Mouse (Mus musculus) G1E (cell line): ENCODE measurements around the gene Galnt14. TPM values are rescaled to one million over a fixed set of nuclear protein-coding genes. Genes with fewer than 3 reads are reported as not detected.

Experiments used
- ATAC-seq: 2 replicates; pipeline ENCODE4 v1.8.0; 2016; ENCODE audit warnings: mild to moderate bottlenecking; ENCODE audit not compliant: insufficient number of reproducible peaks, poor library complexity, low FRiP score, severe bottlenecking; ENCODE audit errors: extremely low read depth
- DNase-seq: peaks from one replicate; pipeline ENCODE4 v3.0.0; 2012; ENCODE audit warnings: low spot score
- H3K27me3 ChIP-seq: 2 replicates; pipeline ENCODE4 v1.6.1; 2012; ENCODE audit warnings: mild to moderate bottlenecking, low read length, inconsistent platforms; ENCODE audit not compliant: insufficient read depth
- H3K36me3 ChIP-seq: replicated peaks from 2 replicates; pipeline ENCODE3; 2012; ENCODE audit warnings: mild to moderate bottlenecking, inconsistent platforms
- H3K4me1 ChIP-seq: 2 replicates; pipeline ENCODE4 v1.6.1; 2012; ENCODE audit warnings: low read depth, low read length, inconsistent platforms, mixed read lengths; ENCODE audit not compliant: insufficient read depth
- H3K4me3 ChIP-seq: 2 replicates; pipeline ENCODE4 v1.5.1; 2012; ENCODE audit warnings: low read depth, mild to moderate bottlenecking, inconsistent platforms, low read length, moderate library complexity, mixed read lengths
- H3K9me3 ChIP-seq: replicated peaks from 2 replicates; pipeline ENCODE4 v1.6.1; 2012; ENCODE audit warnings: inconsistent platforms
- CTCF ChIP-seq: IDR thresholded peaks from 2 replicates; pipeline ENCODE4 v1.5.1; 2012; ENCODE audit warnings: low read depth, low read length, inconsistent platforms, mixed read lengths
- GATA1 ChIP-seq: IDR thresholded peaks from 2 replicates; pipeline ENCODE4 v1.6.1; 2012; ENCODE audit warnings: borderline replicate concordance, low read length, inconsistent platforms, mixed read lengths
- GATA2 ChIP-seq: IDR thresholded peaks from 2 replicates; pipeline ENCODE4 v1.6.1; 2012; ENCODE audit warnings: low read depth, low read length, inconsistent platforms, borderline replicate concordance
- POLR2AphosphoS5 ChIP-seq: IDR thresholded peaks from 2 replicates; pipeline ENCODE4 v1.6.1; 2012; ENCODE audit warnings: low read depth, low read length, inconsistent platforms; ENCODE audit not compliant: insufficient replicate concordance
- TAL1 ChIP-seq: conservative IDR thresholded peaks from 2 replicates; pipeline ENCODE4 v1.6.1; 2012; ENCODE audit warnings: low read depth, low read length, inconsistent platforms, mixed read lengths
- polyA plus RNA-seq: library from polyadenylated mRNA; stranded (reverse); fragments of >175 nt; gene quantifications from 2 replicates; pipeline ENCODE4 v1.2.3, GENCODE M21; 2012
- total RNA-seq, 2 experiments: library from RNA; stranded (forward) in 1 of 2; stranded (reverse) in 1 of 2; fragments of 200-1000 nt in 1 of 2; fragments of >200 nt in 1 of 2; fragmentation: Nextera tagmentation in 1 of 2; gene quantifications; 2 replicates each; pipeline ENCODE4 v1.2.3; 2014 to 2017

Galnt14 gene
- total and polyA plus RNA-seq, 3 experiments: 0.05 TPM; not detected in 2

DNA sequence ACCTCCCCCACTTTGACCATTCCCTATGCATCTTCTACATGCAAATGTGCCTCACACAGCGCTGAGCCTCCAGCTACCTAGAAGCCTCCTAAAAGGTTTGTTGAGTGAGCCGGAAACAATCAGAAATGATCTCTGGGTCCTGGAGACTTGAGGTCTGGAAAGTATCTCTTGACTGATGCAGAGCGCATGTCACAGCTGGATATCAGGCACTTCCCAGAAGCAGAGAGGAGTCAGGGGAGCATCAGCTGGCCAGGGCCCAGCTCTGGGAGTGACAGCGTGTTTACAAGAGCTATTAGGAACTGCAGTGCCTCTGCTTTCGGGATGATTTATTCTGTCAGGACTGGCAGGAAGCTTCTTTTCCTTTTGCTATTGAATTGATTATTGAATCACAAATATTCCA lies 56.0 kb downstream of the Galnt14 start:
- no peaks in the 10 kb centered on the region for H3K4me1 ChIP-seq
- H3K9me3 ChIP-seq: peaks cover 63% of the 10 kb centered on the region
- ATAC-seq (no peak), DNase-seq (no peak)
- no peak overlapping the region for H3K4me3 ChIP-seq
- H3K27me3 ChIP-seq: no peaks in the 10 kb centered on the region
- no peaks in the 10 kb centered on the region for H3K36me3 ChIP-seq
- TF ChIP-seq TAL1 (no peak), CTCF (no peak), GATA2 (no peak), GATA1 (no peak), POLR2AphosphoS5 (no peak)

DNA sequence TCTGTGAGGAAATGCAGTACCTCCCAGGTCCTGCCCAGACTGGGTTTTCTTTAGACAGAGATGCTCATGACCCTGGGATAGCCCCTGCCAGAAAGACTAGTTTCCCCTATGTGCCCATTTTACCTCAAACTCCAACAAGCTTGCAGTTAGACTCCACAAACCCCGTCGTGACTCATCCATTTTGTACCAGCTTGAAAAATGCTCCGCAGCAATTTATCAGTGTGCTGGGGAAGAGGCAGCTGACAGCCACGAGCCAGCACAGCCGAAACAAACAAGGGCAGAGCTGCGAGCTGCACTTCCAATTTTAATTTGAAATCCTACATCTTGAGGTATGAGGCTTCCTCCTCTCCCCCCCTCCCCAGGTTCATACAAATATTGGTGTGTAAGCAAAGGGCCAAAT lies 60.9 kb downstream of the Galnt14 start:
- DNase-seq (no peak), ATAC-seq (no peak)
- Histone ChIP-seq H3K36me3 (no peaks in the 10 kb centered on the region), H3K27me3 (no peaks in the 10 kb centered on the region), H3K4me3 (no peak overlapping the region), H3K4me1 (no peaks in the 10 kb centered on the region), H3K9me3 (peaks cover 65% of the 10 kb centered on the region)
- TF ChIP-seq TAL1 (no peak), CTCF (no peak), POLR2AphosphoS5 (no peak), GATA1 (no peak), GATA2 (no peak)

DNA sequence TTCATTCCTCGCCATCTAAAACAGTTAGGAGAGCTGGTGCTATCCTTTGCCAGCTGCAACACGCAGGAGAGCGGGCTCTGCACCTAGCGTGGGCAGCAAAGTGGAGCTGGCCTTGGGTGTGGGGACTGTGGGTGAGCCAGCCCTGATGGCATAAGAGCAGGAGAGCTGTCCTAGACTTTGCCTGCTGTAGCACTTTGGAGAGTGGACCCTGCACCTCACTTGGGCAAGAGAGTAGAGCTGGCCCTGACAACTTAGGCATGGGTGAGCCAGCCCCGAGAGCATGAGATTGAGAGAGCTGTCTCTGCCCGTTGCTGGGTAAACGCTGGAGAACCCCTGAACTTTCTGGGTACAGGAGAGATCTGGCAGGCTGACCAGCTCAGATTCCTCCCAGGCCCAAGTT lies 68.6 kb downstream of the Galnt14 start:
- H3K27me3 ChIP-seq: no peaks in the 10 kb centered on the region
- ATAC-seq: no peak
- H3K9me3 ChIP-seq: peaks cover 78% of the 10 kb centered on the region
- H3K36me3 ChIP-seq: no peaks in the 10 kb centered on the region
- DNase-seq: no peak
- no peak overlapping the region for H3K4me3 ChIP-seq
- TF ChIP-seq GATA2 (no peak), CTCF (no peak), GATA1 (no peak), POLR2AphosphoS5 (no peak), TAL1 (no peak)
- no peaks in the 10 kb centered on the region for H3K4me1 ChIP-seq

GRCm38 (mm10) chr17:73640117-73640480 lies 70.2 kb downstream of the Galnt14 start:
- DNase-seq: no peak
- TF ChIP-seq TAL1: no peak
- TF ChIP-seq GATA2: no peak
- no peak for TF ChIP-seq POLR2AphosphoS5
- TF ChIP-seq CTCF: no peak
- no peak for TF ChIP-seq GATA1
- no peaks in the 10 kb centered on the region for H3K4me1 ChIP-seq
- H3K4me3 ChIP-seq: no peak overlapping the region
- H3K27me3 ChIP-seq: no peaks in the 10 kb centered on the region
- peaks cover 72% of the 10 kb centered on the region for H3K9me3 ChIP-seq
- ATAC-seq: no peak
- H3K36me3 ChIP-seq: no peaks in the 10 kb centered on the region

DNA sequence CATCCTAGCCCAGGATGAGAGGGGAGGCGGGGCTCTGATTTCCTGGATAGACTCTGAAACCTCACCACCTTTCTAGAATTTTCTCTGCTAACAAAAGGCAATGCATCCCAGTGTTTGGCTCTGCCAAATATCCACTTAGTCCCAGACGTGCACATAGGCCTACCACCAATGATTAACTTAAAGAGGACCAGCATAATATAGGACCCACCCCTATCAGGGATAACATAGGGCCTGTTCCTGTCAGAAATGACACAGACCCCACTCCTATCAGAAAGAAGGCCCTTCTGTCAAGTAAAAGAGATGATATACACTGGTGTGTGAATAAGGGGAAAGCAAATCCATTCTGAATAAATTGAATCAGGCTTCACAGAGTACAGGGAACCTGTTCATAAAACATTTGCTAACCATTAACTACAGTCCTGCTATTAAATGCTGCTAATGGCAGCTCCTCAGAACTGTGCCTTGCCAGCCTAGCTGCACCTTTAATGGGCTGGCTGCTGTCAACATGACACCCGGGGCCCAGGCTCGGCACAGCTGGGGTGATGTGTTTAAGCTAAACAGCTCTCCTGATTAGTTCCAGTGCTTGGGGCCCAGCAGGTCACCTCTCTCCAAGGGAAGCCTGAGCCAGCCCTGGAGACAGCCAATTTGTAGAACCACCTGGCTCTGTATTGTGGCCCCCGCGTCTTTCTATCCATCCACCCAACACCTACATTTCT lies 70.7 kb downstream of the Galnt14 start:
- ATAC-seq (no peak), DNase-seq (no peak)
- no peaks in the 10 kb centered on the region for H3K27me3 ChIP-seq
- TF ChIP-seq CTCF (no peak), GATA2 (no peak), POLR2AphosphoS5 (no peak), GATA1 (no peak)
- no peaks in the 10 kb centered on the region for H3K4me1 ChIP-seq
- peaks cover 75% of the 10 kb centered on the region for H3K9me3 ChIP-seq
- H3K4me3 ChIP-seq: no peak overlapping the region
- no peaks in the 10 kb centered on the region for H3K36me3 ChIP-seq

DNA sequence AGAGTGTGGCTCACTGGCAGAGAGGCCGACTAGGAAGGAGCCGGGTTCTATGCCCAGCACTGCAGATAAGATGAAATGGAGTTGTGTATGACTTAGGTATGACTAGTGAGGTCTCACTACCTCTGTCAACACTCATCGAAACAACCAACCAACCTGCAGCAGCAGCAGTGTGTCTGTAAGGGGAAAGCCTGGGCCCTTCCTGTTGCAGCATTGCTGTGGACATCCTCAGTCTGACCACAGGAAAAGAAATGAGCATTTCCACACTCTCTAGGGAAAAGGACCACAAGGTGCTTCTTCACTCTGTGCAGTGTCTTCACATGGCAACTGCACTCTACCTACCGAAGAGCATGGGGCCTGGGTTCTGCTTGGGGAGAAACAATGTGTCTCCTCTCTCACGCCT lies 73.3 kb downstream of the Galnt14 start:
- H3K27me3 ChIP-seq: no peaks in the 10 kb centered on the region
- no peaks in the 10 kb centered on the region for H3K4me1 ChIP-seq
- no peak for TF ChIP-seq CTCF
- no peak for TF ChIP-seq GATA1
- no peak for TF ChIP-seq GATA2
- TF ChIP-seq POLR2AphosphoS5: no peak
- TF ChIP-seq TAL1: no peak
- H3K36me3 ChIP-seq: no peaks in the 10 kb centered on the region
- peaks cover 83% of the 10 kb centered on the region for H3K9me3 ChIP-seq
- DNase-seq (no peak), ATAC-seq (no peak)
- no peak overlapping the region for H3K4me3 ChIP-seq

DNA sequence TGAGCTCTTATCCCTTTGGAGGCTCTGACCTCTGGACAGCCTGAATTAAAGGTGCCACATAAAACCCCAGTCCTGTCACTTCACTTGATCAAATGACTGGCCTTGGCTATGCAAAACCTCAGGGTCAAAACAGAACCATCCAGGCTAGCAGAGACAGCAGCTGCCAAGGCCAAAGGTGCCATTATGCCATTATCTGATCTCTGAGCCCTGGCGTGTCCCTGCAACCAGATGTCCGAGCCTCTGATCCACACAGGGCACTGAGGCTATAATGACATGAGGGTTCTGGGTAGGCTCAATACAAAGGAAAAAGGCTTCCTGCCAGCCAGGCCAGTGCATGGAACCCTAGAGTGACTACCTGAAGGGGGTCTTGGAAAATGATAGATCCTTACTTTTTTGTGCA lies 75.4 kb downstream of the Galnt14 start:
- H3K27me3 ChIP-seq: no peaks in the 10 kb centered on the region
- H3K36me3 ChIP-seq: no peaks in the 10 kb centered on the region
- no peaks in the 10 kb centered on the region for H3K4me1 ChIP-seq
- no peak for TF ChIP-seq TAL1
- TF ChIP-seq GATA1: no peak
- no peak for TF ChIP-seq POLR2AphosphoS5
- no peak for TF ChIP-seq GATA2
- no peak for TF ChIP-seq CTCF
- no peak for DNase-seq
- no peak overlapping the region for H3K4me3 ChIP-seq
- peaks cover 77% of the 10 kb centered on the region for H3K9me3 ChIP-seq
- ATAC-seq: no peak
